Mouse (Mus musculus): ENCODE data around the gene Ammecr1.

GRCm38 (mm10) chrX:142966008-142966966, at the start of gene Ammecr1:
- TF ChIP-seq CTCF (IDR thresholded peaks at IDR 0.05; ENCODE audit: low read depth) (no peak), EP300 (optimal IDR thresholded peaks at IDR 0.05) (no peak)
